Mouse (Mus musculus): ENCODE results near the gene Cnpy1. TPM values are rescaled to one million over a fixed set of nuclear protein-coding genes. Genes with fewer than 3 reads are reported as not detected.

Gene Cnpy1
- polyA plus RNA-seq, 1 experiment: 0.06 TPM

DNA sequence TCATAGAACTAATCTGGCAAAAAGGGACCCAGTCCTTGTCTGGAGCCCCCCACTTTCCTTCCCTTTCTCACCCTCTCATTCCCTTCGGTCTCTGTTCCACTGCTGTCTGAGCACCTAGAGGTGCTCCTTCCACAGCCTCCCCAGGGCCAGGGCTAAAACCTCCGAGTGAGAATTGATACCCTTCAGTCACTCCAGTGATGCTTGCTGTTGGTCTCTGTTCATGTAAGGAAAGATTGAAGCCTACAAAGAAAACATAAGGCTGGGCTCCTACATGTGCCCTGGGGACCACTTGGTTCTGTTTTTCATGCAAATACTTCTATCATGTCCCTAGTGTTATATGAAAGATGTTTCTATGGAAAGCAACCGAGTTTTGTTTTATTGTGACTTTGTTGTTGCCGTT lies 69.6 kb downstream of the Cnpy1 start:
- H3K27ac ChIP-seq (ENCODE audit: insufficient read depth, low read length): no peak overlapping the region
- TF ChIP-seq POLR2A (IDR thresholded peaks at IDR 0.05; ENCODE audit: extremely low read depth, insufficient read depth, low read length) (no peak), CTCF (IDR thresholded peaks at IDR 0.05; ENCODE audit: extremely low read depth, insufficient read depth, low read length) (no peak)
- no peaks in the 10 kb centered on the region for H3K4me1 ChIP-seq (ENCODE audit: control insufficient read depth, insufficient read depth, low read length)
- no peak overlapping the region for H3K4me3 ChIP-seq (ENCODE audit: insufficient read depth, low read length)

DNA sequence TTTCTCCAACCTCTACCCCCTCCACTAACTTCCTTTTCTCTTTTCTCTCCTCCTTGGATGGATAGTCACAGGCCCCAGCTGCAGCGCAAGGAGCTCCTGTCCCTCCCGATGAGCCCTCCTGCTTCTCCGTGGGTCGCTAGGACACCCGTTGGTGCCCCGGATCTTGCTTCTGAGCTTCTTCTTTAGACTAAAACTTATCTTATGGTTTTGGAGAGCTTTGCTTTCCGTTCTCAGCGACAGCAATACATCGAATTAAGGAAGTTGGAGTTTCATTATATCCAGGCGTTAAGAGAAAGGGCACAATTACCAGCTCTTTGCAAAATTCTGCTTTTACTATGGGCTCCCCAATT lies 70.1 kb downstream of the Cnpy1 start:
- H3K4me3 ChIP-seq (ENCODE audit: insufficient read depth, low read length): no peak overlapping the region
- H3K27ac ChIP-seq (ENCODE audit: insufficient read depth, low read length): no peak overlapping the region
- no peak for TF ChIP-seq CTCF (IDR thresholded peaks at IDR 0.05; ENCODE audit: extremely low read depth, insufficient read depth, low read length)
- TF ChIP-seq POLR2A (IDR thresholded peaks at IDR 0.05; ENCODE audit: extremely low read depth, insufficient read depth, low read length): no peak
- H3K4me1 ChIP-seq (ENCODE audit: control insufficient read depth, insufficient read depth, low read length): no peaks in the 10 kb centered on the region

- no peak for TF ChIP-seq POLR2A (IDR thresholded peaks at IDR 0.05; ENCODE audit: extremely low read depth, insufficient read depth, low read length)
- Histone ChIP-seq H3K4me1 (ENCODE audit: control insufficient read depth, insufficient read depth, low read length) (no peaks in the 10 kb centered on the region), H3K27ac (ENCODE audit: insufficient read depth, low read length) (no peak overlapping the region), H3K4me3 (ENCODE audit: insufficient read depth, low read length) (no peak overlapping the region)
These were observed 70.6 kb downstream of the Cnpy1 start for GRCm38 (mm10) chr5:28174876-28175569.

GRCm38 (mm10) chr5:28174086-28174485 lies 71.5 kb downstream of the Cnpy1 start:
- TF ChIP-seq CTCF (IDR thresholded peaks at IDR 0.05; ENCODE audit: extremely low read depth, insufficient read depth, low read length) (no peak), POLR2A (IDR thresholded peaks at IDR 0.05; ENCODE audit: extremely low read depth, insufficient read depth, low read length) (no peak)
- no peak overlapping the region for H3K27ac ChIP-seq (ENCODE audit: insufficient read depth, low read length)
- H3K4me1 ChIP-seq (ENCODE audit: control insufficient read depth, insufficient read depth, low read length): no peaks in the 10 kb centered on the region
- no peak overlapping the region for H3K4me3 ChIP-seq (ENCODE audit: insufficient read depth, low read length)

- H3K27ac ChIP-seq (ENCODE audit: insufficient read depth, low read length): no peak overlapping the region
- TF ChIP-seq POLR2A (IDR thresholded peaks at IDR 0.05; ENCODE audit: extremely low read depth, insufficient read depth, low read length) (no peak), CTCF (IDR thresholded peaks at IDR 0.05; ENCODE audit: extremely low read depth, insufficient read depth, low read length) (no peak)
- no peaks in the 10 kb centered on the region for H3K4me1 ChIP-seq (ENCODE audit: control insufficient read depth, insufficient read depth, low read length)
- H3K4me3 ChIP-seq (ENCODE audit: insufficient read depth, low read length): no peak overlapping the region
These were observed 71.9 kb downstream of the Cnpy1 start for GRCm38 (mm10) chr5:28173674-28174073.

GRCm38 (mm10) chr5:28172921-28173670 lies 72.5 kb downstream of the Cnpy1 start:
- H3K4me1 ChIP-seq (ENCODE audit: control insufficient read depth, insufficient read depth, low read length): no peaks in the 10 kb centered on the region
- H3K4me3 ChIP-seq (ENCODE audit: insufficient read depth, low read length): no peak overlapping the region
- no peak overlapping the region for H3K27ac ChIP-seq (ENCODE audit: insufficient read depth, low read length)
- no peak for TF ChIP-seq POLR2A (IDR thresholded peaks at IDR 0.05; ENCODE audit: extremely low read depth, insufficient read depth, low read length)
- TF ChIP-seq CTCF (IDR thresholded peaks at IDR 0.05; ENCODE audit: extremely low read depth, insufficient read depth, low read length): no peak

GRCm38 (mm10) chr5:28172261-28172920 lies 73.2 kb downstream of the Cnpy1 start:
- no peak overlapping the region for H3K27ac ChIP-seq (ENCODE audit: insufficient read depth, low read length)
- no peak overlapping the region for H3K4me3 ChIP-seq (ENCODE audit: insufficient read depth, low read length)
- H3K4me1 ChIP-seq (ENCODE audit: control insufficient read depth, insufficient read depth, low read length): no peaks in the 10 kb centered on the region
- TF ChIP-seq CTCF (IDR thresholded peaks at IDR 0.05; ENCODE audit: extremely low read depth, insufficient read depth, low read length): no peak
- TF ChIP-seq POLR2A (IDR thresholded peaks at IDR 0.05; ENCODE audit: extremely low read depth, insufficient read depth, low read length): no peak

- no peak overlapping the region for H3K27ac ChIP-seq (ENCODE audit: insufficient read depth, low read length)
- TF ChIP-seq CTCF (IDR thresholded peaks at IDR 0.05; ENCODE audit: extremely low read depth, insufficient read depth, low read length): no peak
- no peak for TF ChIP-seq POLR2A (IDR thresholded peaks at IDR 0.05; ENCODE audit: extremely low read depth, insufficient read depth, low read length)
- H3K4me1 ChIP-seq (ENCODE audit: control insufficient read depth, insufficient read depth, low read length): no peaks in the 10 kb centered on the region
- no peak overlapping the region for H3K4me3 ChIP-seq (ENCODE audit: insufficient read depth, low read length)
These were observed 73.9 kb downstream of the Cnpy1 start for GRCm38 (mm10) chr5:28171667-28172066.

DNA sequence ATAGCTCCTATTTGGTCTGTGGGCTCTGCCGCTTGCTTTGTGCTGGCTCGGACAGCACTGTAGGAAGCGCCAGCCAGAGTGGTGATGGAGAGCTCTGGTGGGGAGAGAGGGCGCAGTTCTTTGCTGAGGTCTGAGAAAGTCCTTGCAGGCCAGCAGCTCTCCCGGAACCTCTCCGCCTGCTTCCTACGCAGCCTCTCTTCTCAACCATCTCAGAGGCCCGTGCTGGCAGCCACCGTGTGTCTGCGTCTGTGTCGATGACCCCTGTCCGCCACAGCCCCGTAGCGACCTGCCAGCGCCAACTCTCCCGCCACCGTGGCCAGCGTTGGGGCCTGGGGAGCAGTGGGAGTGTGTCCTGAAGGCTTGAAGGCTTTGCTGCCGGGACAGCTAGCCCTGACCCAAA lies 74.7 kb downstream of the Cnpy1 start:
- H3K4me3 ChIP-seq (ENCODE audit: insufficient read depth, low read length): no peak overlapping the region
- TF ChIP-seq CTCF (IDR thresholded peaks at IDR 0.05; ENCODE audit: extremely low read depth, insufficient read depth, low read length) (no peak), POLR2A (IDR thresholded peaks at IDR 0.05; ENCODE audit: extremely low read depth, insufficient read depth, low read length) (no peak)
- no peaks in the 10 kb centered on the region for H3K4me1 ChIP-seq (ENCODE audit: control insufficient read depth, insufficient read depth, low read length)
- no peak overlapping the region for H3K27ac ChIP-seq (ENCODE audit: insufficient read depth, low read length)

DNA sequence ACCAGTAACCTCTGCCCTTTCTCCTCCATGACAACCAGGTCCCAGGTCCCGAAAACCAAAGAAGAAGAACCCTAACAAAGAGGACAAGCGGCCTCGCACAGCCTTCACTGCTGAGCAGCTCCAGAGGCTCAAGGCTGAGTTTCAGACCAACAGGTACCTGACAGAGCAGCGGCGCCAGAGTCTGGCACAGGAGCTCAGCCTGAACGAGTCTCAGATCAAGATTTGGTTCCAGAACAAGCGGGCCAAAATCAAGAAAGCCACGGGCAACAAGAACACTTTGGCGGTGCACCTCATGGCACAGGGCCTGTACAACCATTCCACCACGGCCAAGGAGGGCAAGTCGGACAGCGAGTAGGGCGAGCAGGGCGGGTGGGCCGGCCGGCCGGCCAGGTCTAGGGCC lies 75.5 kb downstream of the Cnpy1 start:
- Histone ChIP-seq H3K27ac (ENCODE audit: insufficient read depth, low read length) (no peak overlapping the region), H3K4me3 (ENCODE audit: insufficient read depth, low read length) (no peak overlapping the region)
- TF ChIP-seq POLR2A (IDR thresholded peaks at IDR 0.05; ENCODE audit: extremely low read depth, insufficient read depth, low read length) (no peak), CTCF (IDR thresholded peaks at IDR 0.05; ENCODE audit: extremely low read depth, insufficient read depth, low read length) (no peak)

More for the DNA sequence above, 75.5 kb downstream of the Cnpy1 start:
- no peaks in the 10 kb centered on the region for H3K4me1 ChIP-seq (ENCODE audit: control insufficient read depth, insufficient read depth, low read length)

Data from cortical plate, adult 2 months (tissue).